Mouse (Mus musculus) monocyte, adult 2 months (primary cell): Measurements from ENCODE around the gene Ambra1.

Source experiments
- DNase-seq, 2 experiments: peaks; one replicate each; pipeline ENCODE4 v3.0.0; 2022; ENCODE audit warnings: low spot score in 2 of 2, low read depth in 1 of 2

Ambra1 gene

DNA sequence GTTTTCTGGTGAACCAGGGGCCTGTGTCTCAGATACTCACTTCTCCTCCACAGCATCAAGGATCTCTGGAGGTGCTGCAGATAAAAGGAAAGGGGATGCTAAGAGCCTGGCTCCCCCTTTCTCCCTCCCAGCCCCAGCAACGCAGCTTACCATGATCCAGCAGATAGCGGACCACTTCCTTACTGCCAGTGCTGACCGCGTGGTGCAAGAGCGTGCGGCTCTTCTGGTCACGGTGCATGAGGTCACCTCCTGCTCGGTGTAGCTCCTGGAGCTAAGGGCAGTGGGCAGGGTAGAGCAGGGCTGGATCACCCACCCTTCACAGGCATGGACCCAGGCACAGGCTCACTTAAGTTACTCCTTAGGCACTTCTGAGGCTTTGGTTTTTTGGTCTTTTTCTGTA, 204.1 kb downstream of the Ambra1 start:
- no peak for DNase-seq

DNA sequence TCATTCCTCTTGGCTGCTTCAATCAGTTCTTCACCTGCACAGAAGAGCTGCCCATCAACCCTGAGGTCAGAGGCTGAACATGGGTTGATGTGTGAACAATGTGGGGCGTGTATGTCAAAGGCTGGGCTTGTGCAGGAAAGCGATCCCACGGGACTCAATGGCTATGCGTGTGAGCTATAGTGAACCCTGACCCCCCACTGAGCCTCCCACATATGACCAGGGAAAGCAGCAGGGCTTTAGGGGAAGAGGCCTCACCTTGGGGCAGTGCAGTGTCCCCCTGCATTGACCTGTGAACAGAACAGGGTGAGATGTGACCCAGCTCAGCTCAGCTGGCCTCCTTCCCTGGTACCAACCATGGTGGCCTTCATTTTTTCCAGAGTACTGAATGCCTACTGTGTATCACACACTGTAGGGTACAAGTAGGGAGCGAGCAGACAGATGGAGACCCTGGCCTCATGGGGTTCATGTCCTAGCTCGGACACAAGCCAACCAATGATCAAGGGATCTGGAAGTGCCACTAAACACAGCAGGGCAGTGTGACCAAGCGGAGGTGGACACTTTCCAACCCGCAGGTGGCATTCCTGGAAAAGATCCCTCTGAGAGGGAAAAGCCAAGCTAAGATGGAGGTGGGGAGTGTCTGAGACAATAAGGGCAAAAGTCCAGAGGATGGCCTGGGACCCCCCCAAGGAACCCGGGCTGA, 205.0 kb downstream of the Ambra1 start:
- DNase-seq, result no peak

DNA sequence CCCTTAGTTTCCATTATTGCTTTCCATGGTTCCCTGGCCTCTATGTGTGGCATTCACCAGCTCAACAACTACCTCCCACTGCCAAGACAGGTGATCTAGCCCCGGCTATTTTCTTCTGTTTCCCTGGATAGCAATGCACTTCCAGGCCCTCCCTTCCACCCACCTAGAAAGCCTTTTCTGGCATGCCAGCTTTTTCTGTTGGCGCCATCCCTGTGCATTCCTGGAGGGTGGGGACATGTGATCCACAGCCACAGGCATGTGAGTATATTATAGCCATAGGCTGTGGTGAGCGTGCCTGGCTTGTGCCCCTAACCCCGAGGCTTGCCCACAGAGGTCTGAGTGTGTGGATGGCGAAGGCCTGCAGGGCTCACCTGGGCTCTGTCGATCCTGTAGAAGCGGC, 206.2 kb downstream of the Ambra1 start:
- no peak for DNase-seq

DNA sequence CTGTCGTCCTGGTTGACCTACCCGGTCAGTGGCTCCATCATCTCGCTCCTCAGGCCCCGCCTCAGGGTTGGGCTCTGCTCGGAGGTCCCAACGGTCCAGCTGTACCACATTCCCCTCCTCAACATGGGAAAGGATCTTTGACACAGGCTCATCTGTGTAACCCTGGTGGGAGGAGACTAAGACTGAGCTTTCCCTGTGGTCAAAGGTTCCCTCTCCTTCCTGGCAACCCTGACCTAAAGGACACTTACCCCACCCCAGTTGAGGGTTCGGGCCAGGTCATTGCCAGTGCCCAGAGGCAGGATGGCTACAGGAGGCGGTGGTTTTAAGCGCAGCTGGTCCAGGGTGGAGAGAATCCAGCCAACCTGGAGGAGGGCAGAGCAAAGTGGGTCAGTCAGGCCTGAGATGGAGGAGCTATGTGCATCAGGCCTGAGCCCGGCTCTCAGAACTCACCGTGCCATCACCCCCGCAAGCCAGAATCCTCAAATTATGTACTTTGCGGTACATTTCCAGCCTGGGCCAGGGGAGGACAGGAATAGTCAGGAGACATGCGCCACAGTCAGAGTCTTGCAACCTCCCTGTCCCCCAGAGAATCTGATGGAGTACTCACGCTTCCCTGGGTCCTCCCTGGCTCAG, 209.5 kb downstream of the Ambra1 start:
- no peak for DNase-seq

DNA sequence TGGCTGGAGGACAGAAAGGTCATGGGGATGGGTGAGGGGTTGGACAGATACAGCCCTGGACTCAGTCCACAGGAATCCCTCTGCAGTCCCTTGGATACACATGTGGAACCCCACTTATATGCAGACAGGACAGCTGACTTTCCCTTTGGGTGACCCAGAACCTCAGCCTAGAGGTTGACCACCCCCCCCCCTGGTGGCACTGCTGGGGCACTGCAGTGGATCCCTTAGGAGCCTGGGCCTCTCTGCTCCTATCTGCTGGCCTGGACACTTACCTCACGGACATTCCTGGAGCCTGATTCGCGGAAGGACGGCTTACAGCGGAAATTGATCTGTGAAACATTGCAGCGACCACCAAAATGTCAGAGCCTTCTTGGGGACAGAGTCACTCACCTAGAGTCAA, 212.4 kb downstream of the Ambra1 start:
- no peak for DNase-seq

DNA sequence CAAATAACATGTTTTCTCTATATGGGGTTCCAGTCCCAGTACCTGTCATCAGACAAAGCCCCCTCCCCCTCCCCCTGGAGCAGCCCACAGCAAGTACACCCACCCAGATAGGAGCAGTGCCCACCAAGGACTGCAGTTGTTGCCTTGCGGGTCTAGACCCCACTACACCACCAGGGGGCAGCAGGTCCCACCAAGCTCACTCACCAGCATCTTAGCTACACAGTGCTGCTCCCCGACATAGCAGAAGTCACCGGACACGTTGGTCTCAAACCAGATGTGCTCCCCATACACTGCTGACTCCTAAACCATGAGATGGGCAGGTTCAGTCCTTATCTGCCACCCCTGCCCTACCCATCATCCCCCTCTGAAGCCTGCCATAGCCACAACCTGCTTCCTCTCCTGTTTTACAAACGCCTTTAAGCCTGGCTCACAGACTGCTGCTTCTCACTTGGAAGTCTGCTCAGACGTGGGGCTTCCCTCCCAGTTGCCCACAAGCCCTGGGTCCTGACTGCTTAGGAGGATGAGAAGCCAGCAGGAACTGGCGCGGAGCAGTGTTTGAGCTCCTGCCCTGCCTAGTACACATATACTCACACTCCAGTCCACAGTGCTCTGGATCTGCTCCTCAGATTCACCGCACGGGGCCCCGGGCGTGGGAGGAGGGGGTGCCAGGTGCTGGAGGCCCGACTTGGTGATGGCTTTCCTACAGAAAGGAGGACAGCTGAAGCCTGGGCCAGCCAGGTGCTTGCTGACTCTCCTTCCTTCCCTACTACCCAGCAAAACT, 214.4 kb downstream of the Ambra1 start:
- DNase-seq, result peak in 1 of 2 experiments; percentile 66

DNA sequence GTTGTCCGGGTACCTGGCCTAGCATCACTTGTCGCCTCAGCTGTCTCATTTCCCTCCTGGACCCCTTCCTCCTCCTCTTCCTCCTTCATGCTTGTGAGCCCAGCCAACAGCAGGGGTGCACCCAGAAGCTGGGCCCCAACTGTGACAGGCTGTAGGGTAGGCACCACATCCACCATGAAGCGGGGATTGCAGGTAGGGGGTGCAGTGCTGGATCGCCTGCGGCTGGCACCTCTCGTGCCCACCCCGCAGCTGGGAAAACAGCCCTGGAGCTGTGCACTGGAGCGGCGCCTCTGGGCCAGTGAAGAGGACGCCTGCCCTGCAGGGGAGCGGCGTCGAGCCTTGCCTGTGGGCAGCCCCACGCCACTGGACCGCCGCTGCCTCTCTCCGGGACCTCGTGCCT, 215.5 kb downstream of the Ambra1 start, which contains the start of gene Gm9821:
TSS of gene Gm9821 (plus strand) at position 221 of the 400 bp plus-strand sequence.
- no peak for DNase-seq

DNA sequence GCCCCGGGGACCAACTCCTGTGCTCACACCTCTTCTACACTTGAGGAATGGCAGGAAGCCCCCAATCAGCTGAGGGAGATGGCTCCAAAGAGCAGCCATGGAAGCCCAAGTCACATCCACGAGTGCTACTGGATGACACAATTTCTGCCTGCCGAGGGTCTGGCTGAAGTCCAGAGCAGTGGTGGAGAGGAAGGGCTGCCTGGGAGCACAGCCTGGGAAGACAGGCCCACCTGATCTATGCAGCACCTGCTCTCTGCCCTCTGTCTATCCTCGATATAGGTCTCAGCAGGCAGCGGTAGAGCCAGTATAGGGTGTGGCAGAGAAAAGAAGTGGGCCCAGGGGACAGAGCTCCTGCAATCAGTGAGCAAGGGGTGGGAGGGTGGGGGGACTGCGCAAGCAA, 216.9 kb downstream of the Ambra1 start:
- no peak for DNase-seq

DNA sequence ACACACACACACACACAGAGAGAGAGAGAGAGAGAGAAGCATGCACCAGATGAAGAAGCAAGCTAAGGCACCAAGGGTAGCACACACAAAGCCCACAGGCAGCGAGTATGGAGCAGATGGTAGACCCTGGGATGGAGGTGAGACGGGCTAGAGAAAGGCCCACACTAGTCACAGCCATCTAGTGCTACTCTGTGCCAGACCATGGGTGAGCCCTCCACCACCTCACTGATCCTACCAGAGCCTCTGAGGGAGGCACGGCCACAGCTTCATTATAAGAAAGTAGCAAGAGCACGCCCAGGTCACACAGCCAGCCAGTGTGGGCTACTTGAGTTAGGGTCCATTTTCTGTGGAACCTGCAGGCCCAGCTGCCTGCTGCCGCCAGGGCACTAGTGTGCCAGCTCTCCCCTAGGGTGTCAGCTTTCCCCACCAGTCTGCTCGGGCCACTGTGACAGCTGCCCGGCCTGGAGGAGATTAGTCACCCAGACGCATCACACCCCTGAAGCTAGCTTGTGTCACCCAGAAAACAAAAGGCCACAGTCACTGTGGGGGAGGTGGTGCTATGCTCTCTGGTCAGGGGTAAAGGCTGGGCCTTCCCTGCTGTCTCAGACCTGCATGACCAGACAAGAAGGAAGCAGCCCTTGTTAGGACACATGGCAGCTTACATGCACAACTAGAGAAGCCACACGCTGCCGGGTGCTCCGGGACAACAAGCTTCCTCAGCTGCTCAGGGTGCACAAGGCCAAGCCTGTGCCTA, 217.6 kb downstream of the Ambra1 start:
- peak; percentile 67 to 74 for DNase-seq

DNA sequence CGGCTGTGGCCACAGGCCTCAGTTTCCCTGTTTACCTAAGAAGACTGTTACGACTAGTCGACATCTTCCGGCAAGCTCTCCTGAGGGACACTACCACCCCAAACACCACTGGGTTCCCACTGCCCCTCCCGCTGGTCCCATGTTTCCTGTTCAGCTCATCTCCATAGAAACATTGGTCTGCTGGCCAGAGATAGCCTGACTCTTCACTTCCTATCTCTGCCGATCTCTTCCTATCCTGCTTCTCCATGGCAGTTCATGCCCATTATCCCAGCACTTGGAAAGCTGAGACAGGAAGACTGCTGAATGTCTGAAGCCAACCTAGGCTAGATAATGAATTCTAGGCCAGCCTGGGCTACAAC, 218.2 kb downstream of the Ambra1 start:
- peak in 1 of 2 experiments; percentile 23 for DNase-seq

DNA sequence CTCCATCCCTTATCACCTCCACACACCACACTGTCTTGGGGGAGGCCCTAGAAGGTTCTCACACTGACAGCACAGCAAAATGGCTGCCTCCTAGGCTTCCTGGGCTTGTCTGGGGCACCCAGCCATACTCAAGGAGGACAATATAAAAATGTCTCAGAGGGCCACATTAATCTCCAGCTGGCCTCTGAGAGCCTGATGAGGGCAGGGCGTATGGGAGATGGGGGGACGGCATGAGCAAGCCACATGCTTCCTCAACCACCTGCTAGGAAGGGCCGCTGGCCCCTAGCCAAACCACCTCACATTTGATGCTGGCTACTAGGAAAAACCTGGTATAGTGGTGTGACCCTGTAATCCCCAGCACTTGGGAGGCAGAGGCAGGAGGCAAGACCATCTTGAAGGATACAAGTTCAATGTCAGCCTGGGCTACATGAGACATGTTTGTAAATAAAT, 218.9 kb downstream of the Ambra1 start:
- no peak for DNase-seq

DNA sequence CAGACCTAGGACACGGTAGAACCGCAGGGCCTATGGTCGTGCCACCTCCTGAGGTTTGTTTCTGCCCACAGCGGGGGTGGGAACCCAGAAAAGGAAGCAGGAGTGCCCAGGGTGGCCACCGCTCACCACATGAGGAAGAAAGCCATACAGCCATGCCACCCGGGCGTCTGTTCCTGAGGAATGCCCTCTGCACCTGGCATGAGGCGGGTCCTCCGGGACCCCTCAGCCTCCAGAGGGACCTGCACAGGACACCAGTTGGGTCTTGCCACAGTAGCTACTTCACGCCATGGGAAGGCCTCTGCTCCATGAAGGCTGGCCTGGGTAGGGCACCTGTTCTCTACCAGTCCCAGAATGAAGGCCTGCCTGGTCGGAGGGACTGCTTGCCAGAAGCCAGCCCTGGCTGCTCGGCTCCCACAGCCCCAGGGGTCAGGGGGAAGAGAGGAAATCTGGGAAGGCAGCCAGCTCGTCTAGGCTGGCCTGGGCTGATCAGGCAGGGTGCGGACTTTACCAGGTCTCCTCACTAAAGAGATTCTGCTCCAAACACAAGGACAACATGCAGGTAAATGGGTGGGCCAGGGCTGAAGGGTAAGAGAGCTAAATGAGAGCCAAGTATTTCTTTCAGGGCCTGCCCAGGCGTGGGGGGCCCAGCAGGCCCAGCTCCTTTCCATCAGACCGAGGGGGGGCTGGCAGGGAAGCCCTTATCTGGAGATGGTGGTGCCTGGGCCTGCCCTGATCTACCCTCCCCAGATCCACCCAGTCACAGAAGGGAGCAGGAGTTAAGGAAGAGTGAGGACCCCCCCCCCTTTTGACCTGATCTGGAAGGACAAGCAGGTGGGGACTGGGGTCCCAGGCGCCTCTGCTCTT, 219.7 kb downstream of the Ambra1 start:
- DNase-seq, result peak in 1 of 2 experiments; percentile 28

DNA sequence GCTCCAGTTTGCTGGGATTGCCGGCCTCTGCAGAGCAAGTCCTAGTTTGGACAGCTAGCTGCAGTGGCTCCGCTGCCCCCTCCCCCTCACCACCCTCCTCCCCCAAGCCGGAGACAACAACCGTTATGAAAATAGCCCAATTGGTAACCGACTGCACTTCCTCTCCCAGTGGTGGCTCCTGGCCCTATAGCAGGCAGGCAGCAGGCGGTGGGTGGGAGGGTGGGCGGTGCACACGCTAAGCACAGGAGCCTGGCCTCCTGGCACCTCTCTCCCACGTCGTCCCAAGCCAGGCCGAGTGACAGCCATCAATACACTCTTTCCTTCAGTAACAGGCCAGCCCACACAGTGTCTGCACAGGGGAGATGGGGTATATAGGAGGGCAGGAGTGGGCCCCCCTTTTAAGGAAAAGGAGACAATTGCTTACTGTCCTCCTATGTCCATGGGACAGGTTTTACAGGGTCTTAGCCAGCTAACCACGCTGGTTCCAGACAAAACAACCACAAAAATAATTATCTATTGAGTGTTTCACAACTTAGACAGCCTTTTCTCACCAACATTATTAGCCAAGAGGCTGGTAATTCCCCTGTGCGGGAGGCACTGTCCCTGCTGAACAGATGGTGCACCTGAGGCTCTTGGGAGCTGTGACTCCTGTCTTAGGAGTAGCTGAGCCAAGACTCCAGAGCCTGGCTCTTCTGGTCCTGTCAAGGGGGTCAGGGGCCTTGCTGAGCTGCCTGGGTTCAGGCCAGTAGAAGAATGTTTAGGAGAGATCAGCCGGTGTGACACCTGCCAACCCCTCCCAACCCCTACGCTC, 220.5 kb downstream of the Ambra1 start:
- no peak for DNase-seq

DNA sequence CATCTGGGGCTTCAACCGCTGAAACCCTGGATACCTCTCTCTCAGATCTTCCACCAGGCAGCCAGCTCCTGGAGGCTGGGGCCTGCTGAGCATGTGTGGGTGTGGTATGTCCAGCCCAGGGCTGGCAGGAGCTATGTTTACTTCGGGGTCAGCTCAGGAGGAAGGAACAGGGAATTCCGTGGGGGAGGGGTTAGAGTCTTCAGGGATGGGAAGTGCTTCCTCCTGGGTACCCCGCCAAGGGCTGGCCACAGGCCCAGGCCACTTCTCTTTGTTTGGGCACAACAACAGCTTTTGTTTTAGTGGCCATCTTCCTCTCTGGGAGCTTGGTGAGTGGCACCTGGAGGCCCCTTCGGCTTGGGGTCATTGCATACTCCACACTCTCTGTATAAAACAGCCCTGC, 223.9 kb downstream of the Ambra1 start:
- DNase-seq, result no peak

DNA sequence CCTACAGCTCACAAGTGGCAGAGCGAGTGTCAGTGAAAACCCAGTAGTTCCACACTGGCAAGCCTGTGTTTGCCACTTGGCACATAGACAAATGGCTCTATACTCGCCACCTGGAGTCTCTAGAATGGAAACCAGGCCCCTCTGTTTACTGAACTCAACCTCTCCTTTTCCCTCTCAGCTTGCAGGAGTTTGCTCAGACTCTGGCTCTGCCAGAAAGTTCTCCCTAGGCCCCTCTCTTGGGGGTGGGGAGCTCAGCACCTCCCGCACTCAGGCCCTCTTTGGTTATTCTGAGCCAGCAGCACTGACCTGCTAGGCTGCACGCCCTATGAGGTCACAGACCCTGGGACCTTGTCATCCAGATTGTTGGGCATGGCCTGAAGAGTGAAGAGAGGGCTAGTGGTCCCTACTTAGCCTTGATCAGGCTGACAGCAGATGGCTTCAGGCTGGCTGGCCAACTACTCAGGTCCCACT, 225.2 kb downstream of the Ambra1 start:
- no peak for DNase-seq

DNA sequence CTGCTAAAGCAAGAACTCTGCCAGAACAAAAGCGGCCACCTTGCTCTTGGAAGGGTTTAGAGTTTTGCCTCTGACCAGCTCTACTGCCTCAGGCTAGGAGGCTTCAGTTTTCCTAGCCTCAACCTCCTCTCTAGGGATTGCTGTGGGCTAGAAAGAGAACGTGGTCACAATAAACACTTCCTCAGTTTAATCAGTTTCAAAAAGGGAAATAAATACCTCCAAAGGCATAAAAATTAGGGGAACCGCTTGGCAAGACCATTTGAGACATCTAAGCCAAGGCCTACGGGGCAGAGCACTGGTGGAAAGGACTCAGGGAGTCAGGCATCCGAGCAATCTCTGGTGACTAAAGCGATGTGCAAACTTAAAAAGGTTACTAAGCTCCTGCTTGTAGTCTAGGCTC, 225.9 kb downstream of the Ambra1 start:
- no peak for DNase-seq

DNA sequence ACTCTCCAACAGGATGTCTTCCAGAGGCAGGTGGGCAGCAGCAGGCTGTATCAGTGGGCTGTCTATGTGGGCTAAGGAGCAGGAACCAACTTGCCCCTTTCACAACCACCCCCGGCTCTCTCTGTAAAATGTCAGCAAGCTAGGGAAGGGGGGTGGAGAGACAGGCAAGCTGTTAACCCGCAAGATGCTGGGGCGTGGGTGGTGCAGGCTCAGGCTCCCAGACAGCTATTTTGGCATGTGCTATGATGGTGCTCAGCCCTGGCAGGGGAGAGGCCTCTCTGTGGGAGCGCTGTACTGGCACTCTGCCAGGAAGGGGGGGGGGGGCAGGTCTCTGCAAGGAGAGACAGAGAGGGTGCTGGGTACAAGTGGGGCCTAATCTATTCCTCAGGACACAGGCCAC, 227.2 kb downstream of the Ambra1 start:
- DNase-seq, result no peak

DNA sequence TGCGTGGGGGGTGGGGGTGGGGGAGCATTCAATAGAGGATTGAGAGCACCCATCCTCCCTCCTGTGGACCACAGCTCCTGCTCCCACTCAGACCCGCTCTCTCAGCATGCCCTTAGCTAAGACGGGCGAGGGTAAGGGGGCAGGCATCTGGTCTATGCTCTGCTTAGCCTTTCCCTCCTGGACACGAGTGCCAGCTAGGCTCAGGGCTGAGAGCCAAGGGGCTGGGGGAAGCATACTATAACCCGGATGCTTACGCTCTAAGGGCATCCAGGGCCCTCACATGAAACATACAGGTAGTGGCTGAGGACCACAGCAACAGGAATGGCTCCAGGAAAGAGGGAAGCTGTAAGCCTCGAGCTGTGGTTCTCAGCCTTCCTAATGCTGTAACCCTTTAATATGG, 228.1 kb downstream of the Ambra1 start:
- DNase-seq, result no peak

DNA sequence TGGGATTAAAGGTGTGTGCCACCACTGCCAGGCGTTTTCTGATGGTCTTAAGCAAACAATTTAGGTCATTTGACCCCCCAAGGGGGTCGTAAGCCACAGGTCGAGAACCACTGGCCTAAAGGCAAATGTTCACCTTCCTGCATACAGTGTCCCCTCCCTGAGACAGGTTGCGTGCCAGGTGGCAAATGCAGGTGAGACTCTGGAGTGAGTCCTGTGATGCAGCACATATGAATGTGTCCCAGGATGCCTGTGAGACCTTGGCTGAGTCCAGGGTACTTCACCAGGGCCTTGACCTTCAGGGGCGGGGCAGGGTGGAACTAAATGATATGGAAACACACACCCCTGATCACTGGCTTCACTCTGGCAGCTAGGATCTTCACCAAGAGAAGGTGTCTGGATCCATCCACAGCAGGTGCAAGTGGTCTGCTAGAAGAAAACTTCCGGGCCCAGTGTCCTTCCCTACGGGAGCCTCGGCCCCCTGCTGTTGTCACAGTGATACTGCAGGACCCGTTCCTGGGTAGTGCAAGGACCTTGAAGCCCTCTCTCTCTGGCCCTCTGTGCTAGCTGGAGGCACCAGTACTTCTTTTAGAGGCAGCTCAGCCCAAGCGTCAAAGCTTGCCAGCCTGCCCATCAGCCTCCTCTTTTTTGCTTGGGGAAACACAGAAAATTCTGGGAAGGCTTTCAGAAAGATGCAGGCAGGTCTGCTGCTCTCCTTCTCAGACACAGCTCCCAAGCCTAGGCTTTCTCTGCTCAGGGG, 228.9 kb downstream of the Ambra1 start:
- DNase-seq, result no peak
